Mouse (Mus musculus) brain, embryonic 18.5 days (tissue): Measurements from ENCODE around the gene Pde4d.

Experiments
- DNase-seq: peaks from one replicate; pipeline ENCODE4 v3.0.0-alpha.2; 2012; ENCODE audit warnings: low read depth, low spot score

The Pde4d gene

GRCm38 (mm10) chr13:109619158-109619657 is 1169.5 kb downstream of the Pde4d start:
- DNase-seq = no peak

- DNase-seq = no peak
Observed at GRCm38 (mm10) chr13:109622207-109622606, 1172.5 kb downstream of the Pde4d start.

- no peak for DNase-seq
Observed at GRCm38 (mm10) chr13:109623201-109623600, 1173.5 kb downstream of the Pde4d start.

DNA sequence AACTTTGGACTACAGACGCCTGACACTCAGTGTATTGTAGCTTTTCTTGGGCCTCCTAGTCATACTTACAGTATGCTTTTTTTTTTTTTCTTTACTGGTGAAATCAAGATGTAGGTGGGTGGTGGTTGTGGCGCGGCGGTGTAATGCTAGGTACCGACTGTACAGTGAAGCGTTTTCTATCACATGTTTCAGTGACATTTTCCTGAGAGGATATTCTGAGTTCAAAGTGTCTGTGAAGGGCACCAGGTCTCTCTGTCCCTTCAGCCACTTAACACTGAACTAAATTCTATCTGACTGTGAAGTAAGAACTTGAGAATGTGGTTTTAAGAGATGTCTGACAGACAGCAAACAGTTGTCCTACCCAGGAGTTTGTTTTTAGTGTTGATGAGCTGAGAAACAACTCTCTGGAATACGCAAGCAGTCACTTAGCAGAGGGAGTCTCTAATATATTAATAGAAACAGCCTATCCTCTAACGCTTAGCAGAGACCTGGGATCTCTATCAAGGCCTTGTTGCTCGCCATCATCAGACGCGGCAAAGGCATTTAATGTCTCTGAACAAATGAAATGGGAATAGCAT is 1175.1 kb downstream of the Pde4d start:
- DNase-seq = no peak

GRCm38 (mm10) chr13:109625466-109626129 is 1175.8 kb downstream of the Pde4d start:
- no peak for DNase-seq

DNA sequence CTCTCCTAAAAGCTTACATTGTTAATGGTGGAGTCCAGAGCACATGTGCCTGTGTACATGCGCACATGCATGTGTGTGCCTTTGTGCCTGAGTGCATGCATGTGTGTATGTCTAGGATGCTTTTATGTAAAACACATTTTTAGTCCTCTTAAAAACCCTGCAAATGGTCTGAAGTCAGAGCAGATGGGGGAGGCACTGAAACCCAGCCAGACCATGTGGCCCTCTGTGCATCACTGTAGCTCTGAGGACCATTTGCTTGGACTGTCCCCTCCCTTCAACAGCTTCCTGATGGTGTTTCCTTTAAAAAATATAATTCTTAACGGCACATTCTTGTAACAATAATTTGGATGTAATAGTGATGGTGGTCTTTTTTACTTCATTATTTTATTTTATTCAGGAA is 1177.5 kb downstream of the Pde4d start:
- no peak for DNase-seq

DNA sequence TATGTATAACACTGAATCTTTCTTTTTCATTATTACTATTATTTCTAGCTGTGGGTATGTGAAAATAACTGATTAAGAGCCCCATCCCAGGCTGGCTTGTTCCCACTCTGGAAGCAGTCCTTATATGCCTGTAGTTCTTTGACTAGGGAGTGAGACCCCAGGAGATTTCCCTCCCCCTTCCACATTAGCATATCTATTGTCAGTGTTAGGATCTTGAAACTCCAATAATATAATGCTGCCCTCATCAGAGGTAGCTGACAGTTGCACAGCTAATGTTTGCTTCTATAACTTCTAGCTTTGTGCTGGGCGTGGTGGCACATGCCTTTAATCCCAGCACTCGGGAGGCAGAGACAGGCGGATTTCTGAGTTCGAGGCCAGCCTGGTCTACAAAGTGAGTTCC is 1178.9 kb downstream of the Pde4d start:
- DNase-seq = no peak

DNA sequence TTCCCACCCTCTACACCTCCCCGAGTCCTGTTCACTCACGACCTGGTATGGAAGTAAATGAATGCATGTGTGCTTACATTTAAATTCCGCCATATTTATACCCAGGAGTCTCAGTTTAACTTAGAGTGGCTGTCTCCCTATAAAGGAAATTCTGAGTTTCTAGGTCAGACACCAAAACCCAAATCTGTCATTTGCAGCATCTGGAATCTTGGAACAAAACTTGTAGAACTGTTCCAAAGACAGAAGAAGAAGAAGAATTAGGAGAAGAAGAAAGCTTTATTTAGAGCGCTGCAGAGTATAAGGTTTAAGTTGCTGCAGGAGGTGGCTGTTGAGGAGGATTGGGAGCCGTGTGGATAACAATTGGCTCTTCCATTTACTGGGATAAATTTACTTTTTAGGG is 1179.5 kb downstream of the Pde4d start:
- no peak for DNase-seq

DNA sequence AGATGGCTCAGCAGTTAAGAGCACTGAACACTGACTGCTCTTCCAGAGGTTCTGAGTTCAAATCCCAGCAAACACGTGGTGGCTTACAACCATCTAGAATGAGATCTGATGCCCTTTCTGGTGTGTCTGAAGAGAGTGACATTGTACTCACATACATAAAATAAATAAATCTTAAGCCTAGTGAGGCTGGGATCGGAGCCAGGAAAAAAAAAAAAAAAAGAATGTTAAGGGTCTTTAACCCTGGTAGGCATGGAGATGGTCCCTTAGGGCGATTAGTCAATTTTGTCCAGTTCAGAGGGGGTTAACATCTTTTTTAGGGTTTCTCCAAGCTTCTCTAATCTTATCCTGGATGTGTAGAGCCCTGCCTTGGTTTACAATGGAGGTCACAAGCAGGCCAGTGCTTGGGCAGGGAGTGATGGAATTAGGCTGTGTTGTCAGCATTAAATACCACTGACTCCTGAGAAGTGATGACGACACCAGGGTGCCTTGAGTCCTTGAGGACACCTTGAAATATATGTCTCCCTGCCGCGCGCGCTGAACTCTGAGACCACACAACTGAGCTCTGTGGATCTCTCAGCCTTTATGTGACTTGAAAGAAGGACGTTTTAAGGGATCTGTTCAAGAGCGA is 1181.8 kb downstream of the Pde4d start:
- DNase-seq = no peak

DNA sequence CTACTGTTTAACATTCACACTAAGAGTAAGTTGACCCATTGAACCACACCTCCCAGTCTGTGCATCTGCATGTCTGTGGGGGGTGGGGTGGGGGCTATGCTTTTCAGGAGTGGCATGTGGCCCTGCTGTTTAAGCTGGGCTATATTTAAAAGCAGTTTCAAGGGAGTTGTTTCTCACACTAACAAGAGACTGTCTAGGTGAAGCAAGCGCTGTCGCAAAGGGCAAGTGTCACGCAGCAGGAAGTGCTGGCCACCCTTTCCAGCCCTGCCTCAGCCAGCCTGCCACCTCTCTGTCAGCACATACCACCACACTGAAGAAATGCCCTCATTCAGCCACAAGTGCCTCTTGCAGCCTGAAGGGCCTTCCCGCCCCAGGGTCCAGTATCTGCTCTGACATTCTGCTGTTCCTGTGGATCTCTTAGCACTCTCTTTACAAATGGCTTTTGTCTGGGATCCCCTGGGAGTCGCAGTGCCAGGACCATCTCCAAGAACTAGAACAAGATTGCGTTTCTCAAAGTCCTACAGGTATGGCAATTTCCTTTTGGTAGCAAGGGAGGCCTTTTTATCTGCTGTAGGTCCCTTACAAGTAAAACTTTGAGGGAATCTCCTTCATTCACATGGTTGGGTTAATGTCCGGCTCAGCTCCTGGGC is 1182.8 kb downstream of the Pde4d start:
- no peak for DNase-seq

GRCm38 (mm10) chr13:109633037-109633418 is 1183.3 kb downstream of the Pde4d start:
- DNase-seq = no peak

DNA sequence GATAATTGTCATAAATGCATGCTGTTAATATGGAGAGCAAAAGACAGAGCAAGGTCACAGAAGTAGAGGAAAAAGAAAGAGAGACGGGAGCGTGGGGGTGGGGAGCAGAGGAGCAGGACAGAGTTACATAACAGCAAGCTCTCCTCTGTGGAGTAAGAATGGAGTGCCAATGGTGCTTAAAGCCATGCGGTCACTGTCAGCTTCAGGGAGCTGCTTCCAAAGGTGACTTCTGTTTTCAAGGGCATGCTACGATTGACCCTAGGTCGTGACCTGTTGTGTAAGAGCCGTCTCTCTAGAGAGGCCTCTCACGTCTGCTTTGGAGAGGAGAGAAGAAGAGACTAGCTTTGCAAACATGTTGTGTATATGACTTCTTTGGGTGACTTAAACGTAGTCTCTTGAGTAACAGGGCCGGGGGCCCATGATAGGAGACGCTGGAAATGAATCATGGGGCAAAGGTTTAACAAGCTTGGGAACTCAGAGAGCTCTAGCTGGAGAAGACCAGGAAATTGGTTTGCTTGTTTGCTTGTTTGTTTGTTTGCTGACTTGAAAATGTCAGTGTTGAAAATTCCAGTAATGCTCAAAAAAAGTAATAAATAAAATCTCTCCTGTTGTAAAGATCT is 1186.3 kb downstream of the Pde4d start:
- DNase-seq = no peak

DNA sequence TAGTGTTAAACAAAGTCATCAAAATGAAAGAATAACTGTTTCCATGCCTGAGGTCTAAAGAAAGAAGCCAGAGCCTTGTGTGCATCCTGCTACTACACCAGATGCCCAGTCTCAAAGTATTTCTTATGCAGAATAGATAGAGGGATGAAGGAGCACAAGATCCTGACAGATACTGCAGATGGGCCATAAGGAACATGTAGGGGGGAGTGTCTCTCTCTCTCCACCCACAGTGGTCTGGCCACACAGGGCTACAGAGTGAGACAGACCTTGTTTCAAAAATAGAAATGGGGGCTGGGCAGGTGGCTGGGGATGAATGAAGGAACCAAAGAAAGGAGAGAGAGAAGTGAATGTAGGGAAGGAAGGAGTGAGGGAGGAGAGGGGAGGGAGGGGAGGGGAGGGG is 1188.5 kb downstream of the Pde4d start:
- DNase-seq = no peak

DNA sequence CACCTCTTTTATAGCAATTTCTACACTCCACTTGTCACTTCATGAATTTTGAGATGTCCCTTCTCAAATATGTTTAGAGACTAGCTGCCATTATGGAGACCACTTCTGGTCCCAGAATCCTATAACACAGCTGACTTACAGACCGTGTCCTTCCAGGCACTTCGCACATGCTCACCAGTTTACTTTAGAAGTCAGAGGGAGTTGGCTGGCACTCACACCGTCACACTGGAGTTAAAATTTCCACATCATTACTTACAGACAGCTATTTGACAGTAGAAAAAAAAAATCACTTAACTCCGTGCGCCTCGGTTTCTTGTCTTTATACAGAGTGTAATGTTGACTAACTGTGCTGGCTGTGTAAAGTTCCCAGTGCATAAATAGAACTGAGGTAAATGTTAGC is 1189.5 kb downstream of the Pde4d start:
- DNase-seq = no peak

GRCm38 (mm10) chr13:109641562-109641961 is 1191.8 kb downstream of the Pde4d start:
- DNase-seq = no peak

DNA sequence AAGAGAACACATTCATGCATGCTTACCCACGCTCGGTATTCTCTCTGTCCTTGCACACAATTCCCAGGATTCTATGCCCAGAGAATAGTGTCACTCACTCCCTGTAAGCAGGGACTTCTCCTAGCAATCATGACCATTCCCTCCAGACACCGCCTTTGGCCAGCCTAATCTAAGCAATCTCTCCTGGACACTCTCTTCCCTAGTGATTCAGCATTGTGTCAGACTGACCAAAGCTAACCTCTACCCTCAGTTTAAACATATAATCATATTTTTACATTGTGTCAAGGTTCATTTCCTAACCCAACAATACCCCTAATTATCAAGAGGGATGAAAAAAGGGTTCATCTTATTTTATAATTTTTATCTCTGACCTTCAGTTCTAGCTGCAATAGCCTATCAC is 1193.7 kb downstream of the Pde4d start:
- DNase-seq = no peak

GRCm38 (mm10) chr13:109644086-109644485 is 1194.3 kb downstream of the Pde4d start:
- no peak for DNase-seq

- no peak for DNase-seq
Observed at GRCm38 (mm10) chr13:109645284-109645909, 1195.6 kb downstream of the Pde4d start.

GRCm38 (mm10) chr13:109645910-109646284 is 1196.1 kb downstream of the Pde4d start:
- DNase-seq = no peak

DNA sequence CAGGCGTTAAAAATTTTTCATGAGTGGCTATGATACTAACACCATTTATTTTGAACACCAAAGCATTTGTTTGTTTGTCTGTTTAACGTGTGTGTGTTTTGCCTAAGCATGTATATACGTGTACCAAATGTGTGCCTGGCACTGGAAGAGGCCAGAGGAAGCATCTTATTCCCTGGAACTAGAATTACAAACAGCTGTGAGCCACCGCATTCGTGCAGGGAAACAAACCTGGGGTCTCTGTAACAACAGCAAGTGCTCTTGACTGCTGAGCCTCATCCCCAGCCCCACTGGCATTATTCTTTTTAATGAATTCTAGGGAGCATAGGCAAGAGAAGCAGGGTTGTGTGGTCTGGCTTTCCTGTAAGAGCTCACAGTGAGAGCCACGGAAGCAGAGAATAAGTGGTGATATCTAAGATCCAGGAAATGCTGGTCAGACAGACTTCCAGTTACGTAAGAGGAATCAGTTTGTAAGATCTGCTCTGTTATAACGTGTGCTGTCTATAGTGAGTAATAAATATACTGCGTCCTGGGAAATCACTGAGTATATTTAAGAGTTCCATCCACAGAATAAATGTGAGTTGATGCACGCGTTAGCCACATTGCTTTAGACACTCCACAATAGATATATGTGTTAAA is 1197.0 kb downstream of the Pde4d start:
- no peak for DNase-seq

GRCm38 (mm10) chr13:109647479-109648199 is 1197.9 kb downstream of the Pde4d start:
- DNase-seq = no peak
